Mouse (Mus musculus) cerebellum, adult 2 months (tissue): ENCODE results near the gene Tfdp2. TPM values are rescaled to one million over a fixed set of nuclear protein-coding genes. Genes with fewer than 3 reads are reported as not detected.

Source experiments
- DNase-seq, 2 experiments: peaks; one replicate each; pipeline ENCODE4 v3.0.0; 2021
- H3K27ac ChIP-seq: fragments of 200-500 bp; 2 replicates; pipeline ENCODE4 v1.5.1; 2012; ENCODE audit warnings: low read length, control low read depth, inconsistent platforms; ENCODE audit not compliant: insufficient read depth
- H3K27me3 ChIP-seq: fragments of 200-500 bp; 2 replicates; pipeline ENCODE4 v1.6.1; 2012; ENCODE audit warnings: inconsistent platforms, mild to moderate bottlenecking, low read length, moderate library complexity; ENCODE audit not compliant: control insufficient read depth, insufficient read depth
- H3K4me1 ChIP-seq: fragments of 200-500 bp; 2 replicates; pipeline ENCODE4 v1.6.1; 2011; ENCODE audit warnings: low read length; ENCODE audit not compliant: control insufficient read depth, insufficient read depth
- H3K4me3 ChIP-seq: fragments of 200-500 bp; replicated peaks from 2 replicates; pipeline ENCODE3; 2011; ENCODE audit warnings: mild to moderate bottlenecking, low read depth, low read length, control low read depth; ENCODE audit not compliant: insufficient read depth
- CTCF ChIP-seq: fragments of 200-500 bp; IDR thresholded peaks from 2 replicates; pipeline ENCODE4 v1.5.1; 2011; ENCODE audit warnings: low read depth, mild to moderate bottlenecking, control low read depth, low read length, moderate library complexity, borderline replicate concordance; ENCODE audit not compliant: insufficient read depth
- POLR2A ChIP-seq: fragments of 200-500 bp; IDR thresholded peaks from 2 replicates; pipeline ENCODE4 v1.6.1; 2011; ENCODE audit warnings: low read length, control low read depth, borderline replicate concordance; ENCODE audit not compliant: insufficient read depth
- WGBS: fragments of 180-500 bp; shearing (Covaris S2); methylation state at CpG from one replicate; pipeline ENCODE4 v1.1.7; 2018; 5-methylcytosine and 5-hydroxymethylcytosine counted together
- polyA plus RNA-seq: library from polyadenylated mRNA; depleted of rRNA; stranded (reverse); fragments of >200 nt; gene quantifications from 2 replicates; pipeline ENCODE4 v1.2.3, GENCODE M21; 2012

The Tfdp2 gene
- polyA plus RNA-seq, 1 experiment, result 19.3 TPM

- H3K27ac ChIP-seq, result no peak overlapping the region
- peak overlapping the region; percentile 40 for H3K4me3 ChIP-seq
- DNase-seq, result peak in 1 of 2 experiments; percentile 27
- H3K4me1 ChIP-seq, result no peaks in the 10 kb centered on the region
- H3K27me3 ChIP-seq, result no peaks in the 10 kb centered on the region
- TF ChIP-seq CTCF (no peak), POLR2A (no peak)
- WGBS, result 18% methylated on average over 5 of the region's 5 CpGs
Measured at GRCm38 (mm10) chr9:96259017-96259512, 63.0 kb downstream of the Tfdp2 start.

DNA sequence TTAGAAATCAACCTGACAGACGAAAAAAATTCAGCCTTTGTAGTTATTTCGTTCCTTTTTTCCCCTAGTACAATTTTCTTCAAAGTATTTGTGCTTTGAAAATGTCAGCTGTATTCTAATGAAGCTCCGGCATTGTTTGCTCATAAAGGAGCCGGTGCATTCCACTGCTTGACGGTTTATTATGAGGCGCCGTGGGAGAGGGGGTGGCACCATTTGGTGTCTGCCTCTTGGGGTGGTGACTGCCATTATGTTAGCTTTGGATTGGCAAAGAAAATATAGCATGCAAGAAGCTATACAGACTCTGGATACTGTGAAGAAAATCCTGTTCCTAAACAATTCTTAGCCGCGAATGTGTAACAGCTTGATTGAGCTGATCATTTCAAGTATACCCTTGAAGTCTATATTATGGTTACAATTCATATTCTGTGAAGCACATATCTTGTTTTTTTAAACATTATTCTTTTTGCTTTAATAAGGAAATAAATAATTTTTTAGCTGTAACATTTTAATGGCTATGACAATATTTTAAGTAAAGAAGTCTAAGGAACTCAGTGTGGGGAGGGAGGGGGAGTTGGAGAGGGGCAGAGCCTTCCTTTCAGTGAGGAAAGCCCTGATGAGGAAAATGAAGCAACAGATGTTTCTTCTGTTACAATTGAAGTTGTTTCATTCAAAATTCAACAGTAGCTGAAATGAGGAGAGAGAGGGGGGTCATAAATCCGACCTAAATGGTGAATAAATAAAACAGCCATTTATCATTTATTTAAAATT is 63.9 kb downstream of the Tfdp2 start:
- 9% methylated on average over 10 of the region's 10 CpGs for WGBS
- TF ChIP-seq CTCF (no peak), POLR2A (no peak)
- DNase-seq, result peak; percentile 31 to 48
- no peaks in the 10 kb centered on the region for H3K27me3 ChIP-seq
- no peak overlapping the region for H3K27ac ChIP-seq
- H3K4me1 ChIP-seq, result no peaks in the 10 kb centered on the region
- H3K4me3 ChIP-seq, result peak overlapping the region; percentile 25

DNA sequence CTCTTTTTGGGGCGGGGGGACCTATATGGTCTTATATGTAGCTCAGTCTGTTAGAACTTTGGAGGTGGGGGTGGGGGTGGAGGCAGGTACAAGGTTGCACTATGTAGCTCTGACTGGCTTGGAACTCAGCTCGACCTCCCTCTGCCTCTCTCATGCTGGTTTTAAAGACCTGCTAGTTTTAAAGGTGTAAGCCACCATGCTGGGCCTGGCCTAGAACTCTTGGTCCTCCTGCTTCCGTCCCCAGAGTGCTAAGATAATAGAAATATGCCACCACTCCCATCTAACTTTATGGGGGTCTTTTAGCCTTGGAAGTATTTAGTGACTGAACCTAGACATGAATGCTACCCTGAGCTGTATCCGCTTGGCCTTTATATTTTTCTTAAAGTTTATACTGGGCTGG is 65.0 kb downstream of the Tfdp2 start:
- DNase-seq, result no peak
- H3K4me1 ChIP-seq, result no peaks in the 10 kb centered on the region
- no peak overlapping the region for H3K27ac ChIP-seq
- no peaks in the 10 kb centered on the region for H3K27me3 ChIP-seq
- no peak overlapping the region for H3K4me3 ChIP-seq
- WGBS, result 68% methylated on average over 4 of the region's 4 CpGs
- TF ChIP-seq CTCF (no peak), POLR2A (no peak)

- TF ChIP-seq CTCF, result no peak
- no peak for TF ChIP-seq POLR2A
- DNase-seq, result no peak
- Histone ChIP-seq H3K27me3 (no peaks in the 10 kb centered on the region), H3K4me1 (no peaks in the 10 kb centered on the region), H3K4me3 (no peak overlapping the region), H3K27ac (no peak overlapping the region)
- 97% methylated on average over 6 of the region's 6 CpGs for WGBS
Measured at GRCm38 (mm10) chr9:96261980-96262379, 65.9 kb downstream of the Tfdp2 start.

DNA sequence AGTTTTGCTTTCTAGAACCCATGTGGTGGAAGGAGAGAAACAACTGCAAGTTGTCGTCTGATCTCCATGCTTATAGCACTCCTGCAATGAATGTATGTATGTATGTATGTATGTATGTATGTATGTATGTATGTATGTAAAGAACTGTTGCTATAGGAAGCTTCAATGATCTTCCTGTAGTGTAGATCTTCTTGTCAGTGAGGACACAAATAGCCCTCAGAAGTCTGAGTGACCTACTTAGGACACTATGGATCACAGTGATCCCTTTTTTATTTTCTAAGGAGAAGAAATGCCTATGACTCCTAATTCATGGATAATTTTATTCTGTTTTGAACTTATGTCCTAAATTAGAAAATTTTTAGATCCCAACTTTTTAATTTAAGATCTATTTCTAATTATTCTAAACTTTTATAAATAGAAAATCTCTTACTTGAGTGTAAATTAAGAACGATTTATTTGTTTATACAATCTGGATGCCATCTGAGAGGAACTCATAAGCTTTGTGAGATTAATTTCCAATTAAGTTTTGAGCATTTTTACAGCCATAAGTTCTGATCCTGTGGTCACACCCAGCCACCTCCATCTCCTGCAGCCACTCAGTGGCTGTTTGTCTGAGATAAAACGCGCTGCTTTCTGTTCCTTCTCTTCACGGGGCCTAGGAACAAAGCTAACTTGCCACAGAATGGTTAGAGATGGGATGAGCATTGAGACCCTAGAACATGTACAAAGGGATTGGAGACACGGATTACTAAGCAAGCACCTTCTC is 70.9 kb downstream of the Tfdp2 start:
- Histone ChIP-seq H3K4me1 (no peaks in the 10 kb centered on the region), H3K27me3 (no peaks in the 10 kb centered on the region), H3K4me3 (no peak overlapping the region), H3K27ac (no peak overlapping the region)
- DNase-seq, result no peak
- TF ChIP-seq POLR2A (no peak), CTCF (no peak)
- WGBS, result 87% methylated on average over 6 of the region's 6 CpGs

DNA sequence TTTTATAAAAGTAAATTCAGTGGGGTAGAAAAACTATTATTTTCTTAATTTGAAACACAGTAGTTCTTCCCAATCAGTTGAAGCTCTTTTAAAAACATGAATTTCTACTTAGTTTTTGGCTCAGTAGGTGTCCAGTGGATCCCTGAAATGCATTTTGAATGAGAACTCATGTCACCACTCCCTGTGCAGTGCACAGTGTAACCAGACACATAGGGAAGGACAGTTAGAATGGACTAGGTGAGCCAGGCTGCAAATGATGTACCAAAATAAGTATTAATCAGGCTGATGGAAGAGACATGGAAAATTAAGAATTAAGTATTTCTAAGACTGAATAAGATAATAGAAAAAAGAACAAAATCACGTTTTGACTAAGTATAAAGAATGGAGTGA is 71.5 kb downstream of the Tfdp2 start:
- DNase-seq, result no peak
- TF ChIP-seq CTCF (no peak), POLR2A (no peak)
- Histone ChIP-seq H3K27me3 (no peaks in the 10 kb centered on the region), H3K4me1 (no peaks in the 10 kb centered on the region), H3K27ac (no peak overlapping the region), H3K4me3 (no peak overlapping the region)
- 87% methylated on average over 1 of the region's 1 CpGs for WGBS

DNA sequence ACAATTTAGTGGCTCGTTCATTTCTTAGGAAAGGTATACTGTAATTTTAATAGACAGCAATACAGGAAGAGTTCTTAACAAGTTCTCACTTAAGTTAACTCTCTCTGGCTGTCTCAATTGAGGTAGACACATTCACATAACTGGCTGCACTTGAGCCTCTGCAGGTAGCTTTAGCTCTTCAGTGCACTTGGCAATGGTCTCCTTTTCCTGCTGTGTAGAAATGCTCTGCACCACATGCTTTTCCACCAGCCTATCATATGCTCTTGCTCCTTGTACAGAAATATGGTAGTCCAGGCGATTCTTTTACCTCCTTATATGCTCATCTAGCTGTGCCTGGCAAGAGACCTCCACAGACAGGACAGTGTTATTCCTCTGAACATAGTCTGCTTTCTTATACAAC is 73.7 kb downstream of the Tfdp2 start:
- TF ChIP-seq CTCF (no peak), POLR2A (no peak)
- H3K4me3 ChIP-seq, result no peak overlapping the region
- 42% methylated on average over 2 of the region's 2 CpGs for WGBS
- H3K27me3 ChIP-seq, result no peaks in the 10 kb centered on the region
- peak; percentile 20 to 52 for DNase-seq
- no peak overlapping the region for H3K27ac ChIP-seq
- H3K4me1 ChIP-seq, result no peaks in the 10 kb centered on the region
